Mouse (Mus musculus) granulocyte monocyte progenitor cell, adult 5-6 weeks (primary cell): Measurements from ENCODE around the gene Inhbe. TPM values are rescaled to one million over a fixed set of nuclear protein-coding genes. Genes with fewer than 3 reads are reported as not detected.

Experiments
- ATAC-seq: replicated peaks from 2 replicates; pipeline ENCODE4 v1.8.0; 2016; ENCODE audit warnings: mild to moderate bottlenecking, moderate TSS enrichment, inconsistent platforms; ENCODE audit not compliant: poor library complexity, severe bottlenecking
- total RNA-seq, 2 experiments: library from RNA; stranded (forward) in 1 of 2; stranded (reverse) in 1 of 2; fragments of 200-712, 200-1000 nt in 1 of 2; fragments of >200 nt in 1 of 2; fragmentation: Nextera tagmentation in 1 of 2; gene quantifications; 2 replicates each; pipeline ENCODE4 v1.2.3; 2014 to 2017

The Inhbe gene
- total RNA-seq (2014; fragmentation: Nextera tagmentation) (not detected in 2 replicates), total RNA-seq (2017) (not detected in 2 replicates)

- ATAC-seq = peak; percentile 31; the same call in 1 of the 2 replicates
These were observed at the start of gene Inhbe for GRCm38 (mm10) chr10:127353909-127354895. TSS of gene Inhbe (minus strand) at chr10:127354411.

DNA sequence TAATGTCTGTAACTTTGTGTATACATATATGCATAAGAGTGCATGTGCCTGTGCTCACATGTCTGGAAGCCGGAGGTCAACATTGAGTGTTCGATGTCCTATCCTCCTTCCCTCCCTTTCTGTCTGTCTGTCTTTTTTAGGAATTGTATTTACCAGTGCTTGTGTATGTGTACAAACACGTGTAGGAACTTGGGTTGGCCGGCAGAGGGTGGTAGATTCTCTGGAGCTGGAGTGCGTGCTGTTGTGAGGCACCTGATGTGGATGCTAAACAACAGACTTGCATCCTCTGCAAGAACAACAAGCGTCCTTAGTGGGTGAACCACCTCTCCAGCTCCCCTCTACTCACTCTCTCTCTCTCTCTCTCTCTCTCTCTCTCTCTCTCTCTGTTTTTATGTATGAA, 37.6 kb upstream of the Inhbe start:
- ATAC-seq = no peak

DNA sequence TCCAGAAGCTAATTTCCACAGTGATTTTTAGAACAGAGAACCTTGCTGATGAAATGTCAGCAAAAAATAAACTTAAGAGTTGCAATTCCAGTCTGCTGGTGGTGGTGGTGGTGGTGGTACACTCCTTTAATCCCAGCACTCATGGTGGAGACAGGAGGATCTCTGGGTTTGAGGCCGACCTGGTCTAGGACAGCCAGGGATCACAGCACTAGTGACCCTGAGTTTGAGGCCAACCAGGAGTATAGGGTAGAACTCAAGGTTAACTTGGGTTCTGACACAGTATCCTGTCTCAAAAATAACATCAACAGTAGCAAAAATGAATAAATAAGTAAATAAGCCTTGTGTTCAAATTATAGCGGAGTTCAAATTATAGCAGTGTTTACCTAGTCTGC, 27.5 kb upstream of the Inhbe start:
- ATAC-seq = no peak

GRCm38 (mm10) chr10:127380767-127381742, 26.8 kb upstream of the Inhbe start:
- ATAC-seq = peak; percentile 66

DNA sequence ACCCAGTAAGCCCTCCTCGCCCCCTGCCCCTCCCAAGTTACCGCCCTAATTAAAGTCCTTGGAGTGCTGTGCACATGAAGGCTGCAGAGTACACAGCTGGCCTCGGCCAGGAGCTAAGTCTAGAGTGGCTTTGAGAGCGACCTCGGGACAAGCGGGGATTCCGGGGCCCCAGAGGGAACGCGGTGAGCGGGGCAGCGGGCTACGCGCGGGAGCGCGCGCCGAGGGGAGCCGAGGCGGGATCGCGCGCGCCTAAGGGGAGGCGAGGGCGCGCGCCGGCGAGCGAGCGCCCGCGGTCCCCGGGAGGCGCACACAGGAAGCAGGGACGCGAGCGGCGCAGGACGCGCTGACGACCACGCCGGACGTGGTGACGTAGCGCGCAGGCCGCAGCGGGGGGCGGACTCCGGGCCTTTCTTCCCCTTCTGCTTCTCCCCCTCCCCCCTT, 26.1 kb upstream of the Inhbe start, which contains the start of gene R3hdm2:
Gene R3hdm2, plus strand, starts transcription at position 77 of the 441 bp plus-strand sequence.
- ATAC-seq = peak; percentile 97

DNA sequence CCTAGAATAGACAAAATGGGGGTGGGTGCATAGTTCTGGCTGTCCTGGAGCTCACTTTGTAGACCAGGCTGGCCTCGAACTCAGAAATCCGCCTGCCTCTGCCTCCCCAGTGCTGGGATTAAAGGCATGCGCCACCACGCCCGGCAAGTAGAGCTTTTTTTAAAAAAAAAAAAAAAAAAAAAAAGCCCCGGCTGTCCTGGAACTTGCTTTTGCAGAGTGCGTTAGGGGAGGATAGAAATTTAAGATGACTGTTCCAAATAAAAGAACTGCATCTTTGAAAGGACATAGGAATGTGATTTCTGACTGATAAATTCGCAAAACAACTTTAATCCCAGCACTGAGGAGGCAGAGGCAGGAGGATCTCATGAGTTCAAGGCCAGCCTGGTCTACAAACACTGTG, 25.4 kb upstream of the Inhbe start:
- no peak for ATAC-seq

DNA sequence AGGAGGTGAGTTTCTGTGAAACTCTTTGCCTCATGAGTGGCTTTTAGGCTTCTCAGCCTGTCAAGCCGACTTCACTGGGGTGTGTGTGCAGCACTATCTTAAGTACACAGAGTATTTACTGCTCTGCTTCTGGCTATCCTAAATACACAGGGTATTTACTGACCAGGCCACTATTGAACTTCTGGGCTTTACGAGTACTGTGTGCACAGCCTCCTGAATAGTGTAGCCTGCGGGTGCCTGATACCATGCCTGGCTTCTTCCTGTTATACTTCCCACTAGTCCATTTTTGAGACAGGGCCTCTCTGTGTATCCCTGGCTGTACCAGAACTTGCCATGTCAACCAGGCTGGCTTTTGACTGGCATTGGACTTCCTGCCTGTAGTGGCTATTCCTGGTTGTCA, 23.5 kb upstream of the Inhbe start:
- no peak for ATAC-seq

DNA sequence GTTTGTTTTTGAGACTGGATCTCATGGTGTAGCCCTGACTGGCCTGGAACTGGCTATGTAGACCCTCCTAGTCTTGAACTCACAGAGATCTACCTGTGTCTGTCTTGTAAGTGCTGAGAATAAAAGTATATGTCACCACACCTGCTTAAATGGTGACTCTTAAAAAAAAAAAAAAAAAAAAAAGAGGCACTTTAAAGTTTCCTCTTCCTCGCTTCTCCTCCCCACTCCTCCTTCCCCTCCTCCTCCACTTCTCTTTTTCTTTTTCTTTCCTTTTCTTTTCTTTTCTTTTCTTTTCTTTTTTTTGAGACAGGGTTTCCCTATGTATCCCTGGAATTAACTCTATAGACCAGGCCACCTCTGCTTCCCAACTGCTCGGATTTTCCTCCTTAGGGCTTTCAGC, 16.8 kb upstream of the Inhbe start:
- ATAC-seq = no peak

DNA sequence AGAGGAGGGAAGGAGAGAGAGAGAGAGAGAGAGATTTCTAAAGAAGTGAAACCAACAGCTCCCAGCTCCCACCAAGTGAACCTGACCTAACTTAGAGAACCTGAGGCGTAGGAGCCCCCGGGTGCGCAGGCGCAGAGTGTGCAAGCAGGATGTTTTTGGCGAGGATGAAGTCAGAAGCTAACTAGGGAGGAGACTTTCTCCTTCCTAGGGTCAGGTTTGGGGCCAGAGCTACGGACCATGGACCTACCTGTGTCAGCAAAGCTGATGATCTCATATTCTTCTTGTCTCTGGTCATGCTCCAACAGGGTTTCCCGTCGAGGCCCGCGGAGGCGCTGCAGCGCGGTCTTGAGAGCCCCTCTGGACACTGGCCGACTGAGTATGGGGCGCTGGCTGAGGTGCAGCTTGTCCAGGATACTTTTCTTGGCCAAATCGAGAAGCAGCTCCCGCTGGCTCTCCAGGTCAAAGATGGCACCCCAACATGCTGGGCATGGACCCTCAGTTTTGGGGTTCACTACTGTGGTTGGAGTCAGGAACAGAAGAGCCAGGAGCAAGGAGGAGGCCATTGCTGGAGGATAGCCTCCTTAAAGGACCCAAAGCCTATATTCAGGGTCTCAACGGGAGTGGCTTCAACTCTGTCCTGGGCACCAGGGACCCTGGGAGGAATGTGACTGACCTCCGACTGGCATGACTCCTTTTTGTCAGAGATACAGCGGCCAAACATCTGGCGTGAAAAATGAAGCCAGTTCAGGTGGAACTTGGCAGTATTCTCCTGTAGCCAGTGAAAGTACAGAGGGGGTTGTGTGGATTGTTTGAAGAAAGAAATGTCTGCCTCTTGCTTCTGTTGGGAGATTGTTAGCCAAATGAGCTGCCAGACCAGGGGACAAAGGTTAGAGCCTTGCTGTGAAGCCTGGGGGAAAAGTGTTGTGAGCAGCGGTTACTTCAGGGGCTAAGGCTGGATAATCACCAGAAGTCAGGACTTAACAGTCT, 15.9 kb upstream of the Inhbe start, which contains the start of gene Inhbc:
Gene Inhbc, minus strand, starts transcription at position 598 of the 987 bp plus-strand sequence.
- no peak for ATAC-seq

DNA sequence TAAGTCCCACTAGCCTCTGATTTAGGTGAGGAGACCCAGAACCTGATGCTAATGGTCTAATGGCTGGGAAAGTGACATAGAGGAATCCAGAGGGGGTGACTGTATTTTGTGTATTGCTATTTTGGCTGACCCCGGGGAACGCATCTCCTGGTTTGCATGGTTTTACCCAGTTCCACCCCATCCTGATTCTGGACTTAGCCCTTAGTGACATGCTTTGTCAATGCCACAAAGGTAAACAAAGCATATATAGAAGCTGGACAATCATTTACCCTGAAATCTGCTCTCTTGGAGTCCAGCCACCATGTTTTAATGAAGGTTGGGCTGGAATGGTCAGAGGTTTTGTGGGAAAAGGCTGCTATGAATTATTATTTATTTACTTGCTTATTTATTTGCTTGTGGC, 14.1 kb upstream of the Inhbe start:
- ATAC-seq = no peak

DNA sequence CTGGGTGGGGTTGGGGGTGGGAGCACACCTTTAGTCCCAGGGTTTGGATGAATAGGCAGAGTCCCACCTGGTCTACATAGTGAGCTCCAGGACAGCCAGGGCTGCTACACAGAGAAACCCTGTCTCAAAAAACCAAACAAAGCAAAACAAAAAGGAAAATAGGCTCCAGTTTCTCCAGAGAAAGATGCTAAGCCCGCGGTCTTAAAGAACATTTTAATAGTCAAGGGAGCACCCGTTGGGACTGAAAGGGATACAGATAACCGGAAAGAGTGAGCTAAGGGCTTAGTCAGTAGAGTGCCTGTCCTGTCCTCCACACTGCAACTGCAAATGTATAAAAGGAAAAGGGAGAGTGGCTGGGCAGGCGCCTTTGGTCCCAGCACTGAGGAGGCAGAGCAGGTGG, 12.9 kb upstream of the Inhbe start:
- ATAC-seq = no peak

DNA sequence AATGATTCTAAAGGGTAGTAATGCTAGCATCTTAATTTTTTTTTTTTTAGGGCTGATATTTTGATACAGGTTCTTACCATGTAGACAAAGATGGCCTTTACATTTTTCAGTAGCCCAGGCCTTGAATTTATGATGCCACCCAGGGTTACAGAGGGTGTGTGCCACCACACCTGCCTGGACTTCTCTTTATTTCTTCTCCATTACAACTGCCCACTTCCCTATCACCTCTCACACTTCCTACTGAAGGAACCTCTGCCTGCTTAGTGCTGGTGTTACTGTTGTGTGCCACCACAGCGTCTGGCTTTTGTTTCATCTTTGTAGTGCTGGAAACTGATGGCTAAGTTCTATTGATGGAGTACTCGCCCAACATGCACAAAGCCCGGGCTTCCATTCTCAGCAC, 6.5 kb upstream of the Inhbe start:
- peak; percentile 72 for ATAC-seq

DNA sequence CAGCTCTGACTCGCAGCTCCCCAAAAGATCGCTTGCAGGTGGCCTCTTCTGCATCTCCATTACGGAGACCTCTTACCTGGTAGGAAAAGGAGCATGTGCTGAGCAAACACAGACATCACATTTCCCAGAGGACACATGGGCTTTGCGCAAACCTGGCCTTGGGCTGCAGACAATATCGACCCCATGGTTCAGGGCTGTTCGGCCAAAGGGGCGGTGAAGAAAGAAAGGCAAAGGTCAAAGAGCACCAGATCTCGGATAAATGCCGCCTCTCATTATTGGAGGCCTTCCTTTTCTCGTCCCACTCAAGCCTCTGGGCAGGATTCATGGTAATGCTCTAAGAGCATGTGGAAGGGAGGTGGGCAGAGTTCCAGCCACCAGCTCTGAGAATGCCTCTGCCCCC, 1.1 kb upstream of the Inhbe start:
- no peak for ATAC-seq

- ATAC-seq = no peak
These were observed 1.4 kb downstream of the Inhbe start for GRCm38 (mm10) chr10:127352766-127353165.

GRCm38 (mm10) chr10:127352187-127352586, 2.0 kb downstream of the Inhbe start:
- ATAC-seq = no peak

- ATAC-seq = no peak
These were observed 2.5 kb downstream of the Inhbe start for GRCm38 (mm10) chr10:127351719-127352118.

DNA sequence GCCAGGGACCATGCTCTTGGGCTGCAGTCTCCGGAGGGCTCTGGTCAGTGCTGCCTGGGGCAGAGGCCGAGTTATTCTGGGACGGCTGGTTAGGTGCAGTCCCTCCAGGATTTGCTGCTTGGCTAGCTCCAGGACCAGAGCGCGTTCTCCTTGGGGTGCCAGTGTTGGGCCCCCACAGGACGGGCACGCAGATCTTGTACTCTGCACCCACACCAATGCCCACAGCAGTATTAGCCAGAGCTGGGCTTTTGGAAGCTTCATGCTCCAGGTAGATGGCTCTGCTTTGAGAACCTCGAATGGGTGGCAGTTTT, 3.0 kb downstream of the Inhbe start:
- ATAC-seq = no peak

GRCm38 (mm10) chr10:127350594-127351284, 3.5 kb downstream of the Inhbe start:
- peak; percentile 93 for ATAC-seq

- no peak for ATAC-seq
These were observed 4.4 kb downstream of the Inhbe start for GRCm38 (mm10) chr10:127349810-127350209.
